Mouse (Mus musculus) cerebellum, postnatal 10 days (tissue): Measurements from ENCODE around the gene Kctd17.

Experiments
- DNase-seq, 2 experiments: peaks; one replicate each; pipeline ENCODE4 v3.0.0; 2021; ENCODE audit warnings: mixed read lengths in 2 of 2

Gene Kctd17

GRCm38 (mm10) chr15:78487066-78487465 is 58.7 kb downstream of the Kctd17 start:
- peak in 1 of 2 experiments; percentile 66 for DNase-seq
